Mouse (Mus musculus): ENCODE results near the gene Olfr548-ps1. TPM values are rescaled to one million over a fixed set of nuclear protein-coding genes. Genes with fewer than 3 reads are reported as not detected.
A peak's percentile ranks its signal among the peaks of the same experiment; 100 is the strongest.
"Not testable (repeated sequence)": the region's sequence is repeated elsewhere in the genome, so short reads cannot be mapped to it uniquely, and the experiment has no call there.

Olfr548-ps1 gene
- not detected in 2 replicates for polyA plus RNA-seq (2012; rRNA removed)

GRCm38 (mm10) chr7:102540596-102540995, at the start of gene Olfr548-ps1:
Gene Olfr548-ps1 (plus strand): TSS chr7:102540896.
- no peak for TF ChIP-seq POLR2A (IDR thresholded peaks at IDR 0.05; ENCODE audit: borderline replicate concordance, extremely low read depth, insufficient read depth, insufficient read length, poor library complexity, severe bottlenecking)
- no peak for TF ChIP-seq CTCF (IDR thresholded peaks at IDR 0.05; ENCODE audit: borderline replicate concordance, extremely low read depth, insufficient read depth, insufficient read length)

GRCm38 (mm10) chr7:102494416-102494815, 46.3 kb upstream of the Olfr548-ps1 start:
- not testable (repeated sequence) for DNase-seq (ENCODE audit: low read depth)

More at GRCm38 (mm10) chr7:102540596-102540995, at the start of gene Olfr548-ps1:
- DNase-seq (ENCODE audit: low read depth): no peak

- no peak for DNase-seq (ENCODE audit: low read depth)
These were observed 41.2 kb upstream of the Olfr548-ps1 start, which contains the start of gene Olfr545 for GRCm38 (mm10) chr7:102499473-102499872. Gene Olfr545 (minus strand): TSS chr7:102499573.

GRCm38 (mm10) chr7:102501986-102502385, 38.7 kb upstream of the Olfr548-ps1 start:
- no peak for DNase-seq (ENCODE audit: low read depth)
- no peak for TF ChIP-seq POLR2A (IDR thresholded peaks at IDR 0.05; ENCODE audit: borderline replicate concordance, extremely low read depth, insufficient read depth, insufficient read length, poor library complexity, severe bottlenecking)
- no peak for TF ChIP-seq CTCF (IDR thresholded peaks at IDR 0.05; ENCODE audit: borderline replicate concordance, extremely low read depth, insufficient read depth, insufficient read length)

More at GRCm38 (mm10) chr7:102499473-102499872, 41.2 kb upstream of the Olfr548-ps1 start, which contains the start of gene Olfr545:
- no peak for TF ChIP-seq POLR2A (IDR thresholded peaks at IDR 0.05; ENCODE audit: borderline replicate concordance, extremely low read depth, insufficient read depth, insufficient read length, poor library complexity, severe bottlenecking)

GRCm38 (mm10) chr7:102506848-102507247, 33.8 kb upstream of the Olfr548-ps1 start:
- TF ChIP-seq POLR2A (IDR thresholded peaks at IDR 0.05; ENCODE audit: borderline replicate concordance, extremely low read depth, insufficient read depth, insufficient read length, poor library complexity, severe bottlenecking) (no peak), CTCF (IDR thresholded peaks at IDR 0.05; ENCODE audit: borderline replicate concordance, extremely low read depth, insufficient read depth, insufficient read length) (peak; percentile 92)

GRCm38 (mm10) chr7:102508066-102508465, 32.6 kb upstream of the Olfr548-ps1 start:
- DNase-seq (ENCODE audit: low read depth): no peak

More at GRCm38 (mm10) chr7:102506848-102507247, 33.8 kb upstream of the Olfr548-ps1 start:
- DNase-seq (ENCODE audit: low read depth): peak; percentile 79

GRCm38 (mm10) chr7:102508666-102509065, 32.0 kb upstream of the Olfr548-ps1 start:
- no peak for TF ChIP-seq CTCF (IDR thresholded peaks at IDR 0.05; ENCODE audit: borderline replicate concordance, extremely low read depth, insufficient read depth, insufficient read length)
- TF ChIP-seq POLR2A (IDR thresholded peaks at IDR 0.05; ENCODE audit: borderline replicate concordance, extremely low read depth, insufficient read depth, insufficient read length, poor library complexity, severe bottlenecking): no peak
- no peak for DNase-seq (ENCODE audit: low read depth)

More at GRCm38 (mm10) chr7:102508066-102508465, 32.6 kb upstream of the Olfr548-ps1 start:
- TF ChIP-seq CTCF (IDR thresholded peaks at IDR 0.05; ENCODE audit: borderline replicate concordance, extremely low read depth, insufficient read depth, insufficient read length) (no peak), POLR2A (IDR thresholded peaks at IDR 0.05; ENCODE audit: borderline replicate concordance, extremely low read depth, insufficient read depth, insufficient read length, poor library complexity, severe bottlenecking) (no peak)

GRCm38 (mm10) chr7:102509726-102510125, 31.0 kb upstream of the Olfr548-ps1 start:
- no peak for DNase-seq (ENCODE audit: low read depth)

GRCm38 (mm10) chr7:102511927-102512326, 28.8 kb upstream of the Olfr548-ps1 start:
- DNase-seq (ENCODE audit: low read depth): no peak
- TF ChIP-seq POLR2A (IDR thresholded peaks at IDR 0.05; ENCODE audit: borderline replicate concordance, extremely low read depth, insufficient read depth, insufficient read length, poor library complexity, severe bottlenecking) (no peak), CTCF (IDR thresholded peaks at IDR 0.05; ENCODE audit: borderline replicate concordance, extremely low read depth, insufficient read depth, insufficient read length) (no peak)

More at GRCm38 (mm10) chr7:102509726-102510125, 31.0 kb upstream of the Olfr548-ps1 start:
- no peak for TF ChIP-seq CTCF (IDR thresholded peaks at IDR 0.05; ENCODE audit: borderline replicate concordance, extremely low read depth, insufficient read depth, insufficient read length)
- TF ChIP-seq POLR2A (IDR thresholded peaks at IDR 0.05; ENCODE audit: borderline replicate concordance, extremely low read depth, insufficient read depth, insufficient read length, poor library complexity, severe bottlenecking): no peak

GRCm38 (mm10) chr7:102512814-102513435, 27.8 kb upstream of the Olfr548-ps1 start:
- DNase-seq (ENCODE audit: low read depth): peak; percentile 90
- TF ChIP-seq CTCF (IDR thresholded peaks at IDR 0.05; ENCODE audit: borderline replicate concordance, extremely low read depth, insufficient read depth, insufficient read length): peak; percentile 86
- TF ChIP-seq POLR2A (IDR thresholded peaks at IDR 0.05; ENCODE audit: borderline replicate concordance, extremely low read depth, insufficient read depth, insufficient read length, poor library complexity, severe bottlenecking): no peak

- DNase-seq (ENCODE audit: low read depth): no peak
These were observed 26.6 kb upstream of the Olfr548-ps1 start for GRCm38 (mm10) chr7:102514144-102514543.

More at GRCm38 (mm10) chr7:102514144-102514543, 26.6 kb upstream of the Olfr548-ps1 start:
- TF ChIP-seq CTCF (IDR thresholded peaks at IDR 0.05; ENCODE audit: borderline replicate concordance, extremely low read depth, insufficient read depth, insufficient read length) (no peak), POLR2A (IDR thresholded peaks at IDR 0.05; ENCODE audit: borderline replicate concordance, extremely low read depth, insufficient read depth, insufficient read length, poor library complexity, severe bottlenecking) (no peak)
